Mouse (Mus musculus) gastrocnemius, postnatal 10 days (tissue): ENCODE measurements around the gene Gm43638. TPM values are rescaled to one million over a fixed set of nuclear protein-coding genes. Genes with fewer than 3 reads are reported as not detected.
"Not testable (repeated sequence)": the region's sequence is repeated elsewhere in the genome, so short reads cannot be mapped to it uniquely, and the experiment has no call there.

Source experiments
- DNase-seq: peaks from one replicate; pipeline ENCODE4 v3.0.0; 2021; ENCODE audit warnings: mixed read lengths
- long read RNA-seq, 2 experiments: library from polyadenylated mRNA; stranded (forward); transcript quantifications; one replicate each; pipeline ENCODE4 v2.0.0; 2021
- total RNA-seq, 2 experiments: library from RNA; stranded (reverse); gene quantifications; 2 replicates each; pipeline ENCODE4 v1.2.3; 2021

Gene Gm43638
- total RNA-seq = not detected
- long read RNA-seq, experiment 1 = 0 reads
- long read RNA-seq, experiment 2 = 0 reads

DNA sequence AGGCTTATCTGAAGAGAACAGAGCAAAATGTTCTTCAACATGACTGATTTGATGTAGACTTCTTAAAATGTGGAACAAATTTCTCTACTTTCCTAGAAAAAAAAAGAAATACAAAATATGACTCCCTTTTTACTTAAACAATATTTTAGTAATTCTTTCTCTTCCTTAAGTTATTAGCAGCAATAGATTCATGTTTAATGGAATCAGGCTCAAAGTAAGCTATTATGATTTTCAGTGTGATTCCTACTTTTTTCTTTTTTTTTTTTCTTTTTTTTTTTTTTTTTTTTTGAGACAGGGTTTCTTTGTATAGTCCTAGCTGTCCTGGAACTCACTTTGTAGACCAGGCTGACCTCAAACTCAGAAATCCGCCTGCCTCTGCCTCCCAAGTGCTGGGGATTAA, at the start of gene Gm43638:
Gene Gm43638, minus strand, starts transcription at position 101 of the 400 bp plus-strand sequence.
- DNase-seq = not testable (repeated sequence)

DNA sequence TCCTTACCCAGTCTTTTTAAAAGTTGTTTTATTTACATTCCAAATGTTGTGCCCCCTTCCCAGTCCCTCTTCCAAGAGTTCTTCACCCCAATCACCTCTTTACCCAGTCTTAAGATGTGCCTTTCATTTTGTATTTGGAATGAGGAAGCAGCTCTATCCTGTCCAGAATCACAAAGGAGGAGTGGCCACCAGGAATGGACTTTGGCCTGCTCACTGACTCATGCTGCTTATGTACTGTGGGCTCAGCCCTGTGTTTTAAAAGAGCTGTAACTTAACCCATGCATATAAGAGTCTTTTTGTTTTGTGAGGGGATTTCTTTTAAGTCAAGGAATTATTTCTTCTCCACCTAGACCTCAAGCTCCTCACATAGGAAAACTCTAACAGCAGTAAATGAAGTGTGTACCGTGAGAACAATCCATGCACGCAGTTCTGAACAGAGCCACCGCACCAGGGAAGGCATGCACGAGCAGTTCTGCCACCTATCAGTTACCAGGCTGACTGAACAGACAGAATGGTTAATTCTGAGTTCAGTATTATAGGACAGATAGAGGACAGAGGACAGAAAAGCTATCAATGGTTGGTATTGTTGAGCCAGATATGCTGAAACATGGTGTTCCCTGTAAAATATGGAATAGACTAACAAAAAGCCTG, 49.5 kb upstream of the Gm43638 start:
- no peak for DNase-seq

DNA sequence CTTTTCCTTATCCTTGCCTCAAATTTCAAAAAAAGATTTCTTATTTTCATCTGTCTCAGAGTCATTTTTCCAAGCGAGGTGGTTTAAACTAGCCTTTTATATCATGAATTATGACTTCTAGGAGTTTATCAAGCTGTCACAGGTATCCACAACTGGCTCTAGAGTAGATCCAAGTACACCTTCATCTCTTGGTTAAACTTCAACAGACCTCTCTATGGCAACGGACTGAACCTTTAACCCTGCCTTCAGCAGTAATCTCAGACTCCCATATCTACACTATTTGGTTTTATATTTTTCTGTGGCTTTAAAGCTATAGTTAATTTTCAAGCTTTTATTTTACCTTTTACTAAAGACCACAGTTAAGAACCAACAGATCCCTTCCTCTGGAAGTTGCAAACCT, 45.7 kb upstream of the Gm43638 start:
- DNase-seq = no peak

GRCm38 (mm10) chr5:87523561-87523960, 37.0 kb upstream of the Gm43638 start:
- not testable (repeated sequence) for DNase-seq

GRCm38 (mm10) chr5:87505776-87506458, 19.3 kb upstream of the Gm43638 start:
- DNase-seq = no peak

DNA sequence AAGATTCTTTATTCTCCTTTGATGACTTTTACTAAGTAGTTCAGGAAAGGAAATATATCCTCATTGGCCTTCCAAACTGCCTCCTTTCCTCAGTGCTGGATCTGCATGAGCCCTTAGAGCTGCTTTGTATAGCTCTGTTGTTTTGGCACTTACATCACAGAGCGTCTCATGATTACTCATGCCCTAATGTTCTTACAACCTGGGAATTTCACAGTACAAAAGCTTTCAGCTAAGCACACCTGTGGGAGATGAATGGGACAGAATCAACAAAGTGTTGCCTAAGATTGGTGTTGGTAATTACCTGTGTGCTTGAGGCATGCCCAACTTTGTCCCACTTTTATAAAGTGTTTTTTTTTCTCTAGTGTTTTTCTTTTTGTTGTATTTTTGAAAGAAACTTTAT, 16.1 kb upstream of the Gm43638 start:
- no peak for DNase-seq

DNA sequence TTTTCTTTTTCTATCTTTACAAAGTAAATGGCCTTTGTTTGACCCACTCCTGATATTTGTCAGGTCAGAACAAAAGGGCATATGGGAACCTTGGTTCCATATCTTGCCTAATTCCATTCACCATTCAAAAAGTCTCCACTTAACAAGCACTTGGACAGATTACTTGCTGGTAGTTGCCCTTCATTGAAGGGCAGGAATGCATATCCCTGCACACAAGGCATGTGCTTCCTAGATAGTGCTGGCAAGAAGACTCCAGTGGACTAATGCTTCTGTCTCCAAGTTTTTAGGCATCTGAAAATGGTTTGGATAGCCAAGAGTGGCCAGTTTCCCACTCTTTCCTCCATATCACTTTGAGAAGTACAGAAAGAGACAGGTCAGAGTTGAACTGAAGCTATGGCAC, 12.7 kb upstream of the Gm43638 start:
- DNase-seq = no peak

DNA sequence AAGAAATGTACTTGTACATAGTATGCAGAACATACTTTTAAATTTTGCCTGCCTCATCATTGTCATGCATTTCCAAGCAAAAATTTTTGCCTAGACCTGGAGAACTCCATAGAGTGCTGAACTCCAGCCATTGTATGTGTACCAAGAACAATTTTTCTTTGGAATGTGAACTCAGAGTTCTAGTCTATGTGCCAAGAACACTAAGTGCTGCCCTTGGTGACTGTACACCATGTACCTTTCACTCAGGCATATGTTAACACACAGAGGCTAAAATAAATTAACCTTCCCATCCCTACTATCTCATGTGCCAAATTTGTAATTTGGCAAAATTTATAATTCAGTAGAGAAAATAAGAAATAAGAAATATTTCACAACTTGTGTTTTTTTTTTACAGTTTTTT, 12.3 kb upstream of the Gm43638 start:
- DNase-seq = no peak

DNA sequence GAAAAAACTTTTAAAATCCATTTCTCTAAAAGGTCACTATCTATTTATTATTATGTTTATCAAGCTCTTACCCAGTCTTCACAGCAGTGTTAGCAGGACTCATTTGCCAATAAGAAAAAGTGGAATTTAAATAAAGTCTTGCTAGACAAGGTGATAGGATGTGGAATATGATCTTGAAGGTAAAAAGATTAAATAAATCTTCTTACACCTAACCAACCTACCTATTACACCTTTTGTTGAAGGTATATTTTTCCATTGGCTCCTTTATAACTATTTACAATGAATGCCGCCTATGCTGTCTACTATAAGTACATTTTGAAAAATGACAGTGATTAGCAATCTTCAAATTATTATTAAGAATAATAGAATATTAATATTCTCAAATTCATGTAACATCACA, 4.2 kb upstream of the Gm43638 start, which contains the start of gene Ugt2a1:
Gene Ugt2a1, minus strand, starts transcription at position 101 of the 400 bp plus-strand sequence.
- DNase-seq = no peak

DNA sequence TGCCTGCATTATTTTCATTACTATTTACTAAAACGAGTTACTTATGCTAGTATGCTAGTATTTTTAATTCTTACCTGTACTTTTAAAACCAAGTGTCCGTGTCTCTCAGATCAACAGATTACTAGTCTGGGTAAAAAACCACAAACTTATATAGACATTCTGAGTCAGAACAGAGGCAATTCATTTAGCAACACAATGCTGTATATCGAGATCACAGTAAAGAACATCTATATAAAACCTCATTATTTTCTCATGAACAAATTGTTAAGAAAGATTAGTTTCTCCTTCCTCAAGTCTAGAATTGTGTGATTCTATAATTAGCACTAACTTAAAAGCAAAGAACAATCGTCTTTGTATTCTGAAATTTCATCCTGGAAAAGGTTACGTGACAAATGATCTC, 4.4 kb downstream of the Gm43638 start, which contains the start of gene Ugt2a2:
Gene Ugt2a2, minus strand, starts transcription at position 101 of the 400 bp plus-strand sequence.
- no peak for DNase-seq

DNA sequence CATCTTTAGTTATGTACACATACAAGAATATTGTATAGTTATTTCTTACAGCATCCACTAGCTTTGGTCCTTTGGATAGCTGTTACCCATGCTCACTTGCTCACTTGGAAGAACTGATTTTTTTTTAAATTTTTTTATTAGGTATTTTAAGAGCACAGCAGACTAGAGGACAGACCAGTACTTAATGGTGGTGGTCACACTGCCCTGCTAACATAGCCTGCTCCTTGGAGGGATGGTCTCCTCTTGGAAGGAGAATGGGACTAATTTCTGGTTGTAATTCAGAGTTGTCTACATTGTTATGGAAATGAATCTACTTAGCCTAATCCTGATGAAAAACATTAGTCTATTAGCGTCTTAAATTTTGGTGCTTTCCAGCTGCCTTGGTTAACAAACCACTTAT, 27.8 kb downstream of the Gm43638 start:
- no peak for DNase-seq

DNA sequence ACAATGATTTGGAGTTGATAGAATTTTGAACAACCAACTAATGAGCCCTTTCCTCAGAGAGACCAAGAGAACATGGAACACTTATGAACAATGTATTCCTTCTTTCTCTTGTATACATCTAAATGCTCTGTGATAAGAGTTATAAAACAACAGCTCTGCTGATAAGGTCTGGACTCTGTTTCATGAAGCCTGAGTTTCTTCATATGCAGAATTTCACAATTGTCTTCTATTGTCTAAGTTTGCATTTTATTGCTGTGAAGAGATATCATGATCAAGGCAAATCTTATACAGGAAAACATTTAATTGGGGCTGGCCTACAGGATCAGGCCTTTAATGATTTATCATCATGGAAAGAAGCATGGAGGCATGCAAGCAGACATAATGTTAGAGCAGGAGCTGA, 28.9 kb downstream of the Gm43638 start:
- no peak for DNase-seq

- no peak for DNase-seq
Observed at GRCm38 (mm10) chr5:87456216-87456850, 30.3 kb downstream of the Gm43638 start.

DNA sequence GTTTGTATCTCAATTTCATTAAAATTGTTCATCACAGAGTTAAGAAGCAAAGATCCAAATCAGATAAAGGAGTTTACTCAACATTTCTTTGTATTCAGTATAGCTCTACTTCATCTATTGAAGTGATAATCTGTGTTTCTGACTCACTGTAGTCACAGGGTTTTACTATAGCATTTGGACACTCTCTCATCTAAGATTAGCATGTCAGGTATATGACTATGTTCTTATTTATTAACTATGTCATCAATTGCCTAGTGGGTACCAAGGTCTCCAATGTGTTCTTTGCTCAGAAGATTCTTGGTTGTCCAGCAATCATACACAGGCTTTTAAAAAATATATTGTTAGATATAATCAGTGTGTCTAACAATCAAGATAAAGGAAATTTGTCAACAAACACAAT, 31.1 kb downstream of the Gm43638 start:
- DNase-seq = no peak

DNA sequence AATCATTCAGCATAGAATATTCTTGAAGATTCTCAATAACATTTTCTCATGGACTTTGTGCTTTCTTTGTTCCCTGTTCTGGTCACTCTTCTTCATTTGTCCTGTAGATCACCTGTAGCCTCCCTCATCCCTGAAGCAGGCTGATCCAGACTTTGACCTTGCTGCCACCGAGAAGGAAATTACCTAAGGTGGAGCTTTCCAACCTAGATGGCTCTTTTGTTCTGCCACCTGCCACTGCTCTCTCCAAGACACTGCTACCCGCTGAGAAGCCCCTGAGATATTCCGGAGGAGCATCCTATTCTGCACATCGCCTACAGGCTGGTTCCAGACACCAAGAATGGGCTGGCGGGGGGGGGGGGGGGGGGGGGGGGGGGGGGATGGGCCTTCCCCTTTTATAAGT, 34.1 kb downstream of the Gm43638 start:
- DNase-seq = not testable (repeated sequence)

DNA sequence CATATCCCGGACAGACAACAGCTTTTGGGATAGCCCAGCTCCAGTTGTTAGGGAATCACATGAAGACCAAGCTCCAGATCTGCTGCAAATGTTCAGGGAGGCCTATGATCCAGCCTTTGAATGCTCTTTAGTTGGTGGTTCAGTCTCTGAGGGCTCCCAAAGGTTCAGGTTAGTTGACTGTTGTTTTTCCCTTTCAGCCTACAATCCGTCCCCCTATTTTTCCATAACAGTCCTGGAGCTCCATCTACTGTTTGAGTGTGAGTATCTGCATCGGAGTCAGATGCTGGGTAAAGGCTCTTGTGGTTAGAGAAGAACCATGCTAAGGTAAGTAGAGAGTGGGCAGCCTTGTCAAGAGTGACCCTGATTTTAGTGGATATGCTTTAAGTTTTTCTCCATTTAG, 50.3 kb downstream of the Gm43638 start:
- no peak for DNase-seq

- no peak for DNase-seq
Observed at GRCm38 (mm10) chr5:87425676-87426075, 60.9 kb downstream of the Gm43638 start.

DNA sequence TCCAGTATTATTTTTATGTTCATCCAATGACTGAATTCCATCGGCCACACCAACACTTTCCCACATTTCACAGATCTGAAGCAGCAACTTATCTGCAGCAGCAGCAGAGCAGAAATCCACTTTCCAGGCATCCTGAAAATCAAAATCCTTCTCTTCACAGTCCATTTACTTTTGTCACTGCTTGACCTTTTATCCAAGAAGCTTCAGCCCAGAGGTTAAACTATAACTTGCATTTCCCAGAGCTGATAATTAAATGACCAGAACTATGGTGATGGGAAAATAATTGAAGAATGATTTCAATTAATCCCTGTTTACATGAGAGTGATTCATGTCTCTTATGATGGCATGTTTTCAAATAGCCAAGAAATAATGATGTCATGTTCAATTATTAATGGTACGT, 62.6 kb downstream of the Gm43638 start, which contains the start of gene Ugt2b38:
Gene Ugt2b38, minus strand, starts transcription at position 163 of the 400 bp plus-strand sequence.
- not testable (repeated sequence) for DNase-seq

Other genes with a start within 250 kb of the Gm43638 start
- not detected for gene Ugt2b37, start 232.0 kb downstream of the Gm43638 start, total RNA-seq
- not detected for gene Ugt2a3, start 149.6 kb downstream of the Gm43638 start, total RNA-seq
- gene Ugt2b38, start 62.6 kb downstream of the Gm43638 start, total RNA-seq = not detected
- not detected for gene Ugt2a2, start 4.5 kb downstream of the Gm43638 start, total RNA-seq
- not detected for gene Ugt2a1, start 4.1 kb upstream of the Gm43638 start, total RNA-seq
- not detected for gene Sult1b1, start 51.4 kb upstream of the Gm43638 start, total RNA-seq
- gene Sult1d1, start 82.2 kb upstream of the Gm43638 start, total RNA-seq = under 1 TPM in 1 of 2 experiments, not detected in 1; 0.32 TPM
- gene Sult1e1, start 104.8 kb upstream of the Gm43638 start, total RNA-seq = not detected
- gene Csn1s1, start 179.4 kb upstream of the Gm43638 start, total RNA-seq = not detected
- not detected for gene Csn2, start 212.8 kb upstream of the Gm43638 start, total RNA-seq